Mouse (Mus musculus): Measurements from ENCODE around the gene Slc25a47. TPM values are rescaled to one million over a fixed set of nuclear protein-coding genes. Genes with fewer than 3 reads are reported as not detected.
A peak's percentile ranks its signal among the peaks of the same experiment; 100 is the strongest.

Slc25a47 gene
- polyA plus RNA-seq, 1 experiment from 2014 or later, result 10.1 TPM

- no peak overlapping the region for H3K4me2 ChIP-seq
- no peak for ATAC-seq (ENCODE audit: borderline replicate concordance, extremely low read depth, low FRiP score, low TSS enrichment)
- peaks cover 54% of the 10 kb centered on the region for H3K36me3 ChIP-seq
- H3K4me3 ChIP-seq, result no peak overlapping the region
- H3K4me1 ChIP-seq, result no peaks in the 10 kb centered on the region
- 62% methylated on average over 5 of the region's 5 CpGs for WGBS
- no peak overlapping the region for H3K9ac ChIP-seq
- H3K27me3 ChIP-seq, result no peaks in the 10 kb centered on the region
- H3K27ac ChIP-seq, result no peak overlapping the region
- no peaks in the 10 kb centered on the region for H3K9me3 ChIP-seq
Observed at GRCm38 (mm10) chr12:108873122-108873521, 37.3 kb downstream of the Slc25a47 start.

DNA sequence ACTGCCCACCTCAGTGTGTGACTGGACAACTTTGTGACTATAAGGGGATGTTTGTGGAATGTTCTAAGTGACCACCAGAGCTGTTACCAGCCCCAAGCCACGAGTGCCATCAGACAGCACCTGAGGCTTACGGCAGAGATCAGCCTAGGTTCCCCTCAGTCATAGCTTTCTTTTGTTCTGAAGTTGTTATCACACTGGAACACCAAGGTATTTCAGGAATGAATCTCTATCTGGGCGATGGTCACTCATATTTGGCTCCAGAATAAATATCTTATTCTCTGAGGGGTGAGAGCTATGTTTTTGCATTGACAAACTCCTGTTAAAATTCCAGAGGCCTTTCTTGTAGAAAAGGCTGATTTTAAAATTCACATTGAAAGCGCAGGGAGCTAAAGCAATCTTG is 43.3 kb downstream of the Slc25a47 start:
- no peak overlapping the region for H3K4me3 ChIP-seq
- H3K4me1 ChIP-seq, result no peaks in the 10 kb centered on the region
- no peak overlapping the region for H3K9ac ChIP-seq
- WGBS, result 83% methylated on average over 4 of the region's 4 CpGs
- ATAC-seq (ENCODE audit: borderline replicate concordance, extremely low read depth, low FRiP score, low TSS enrichment), result no peak
- H3K27ac ChIP-seq, result no peak overlapping the region
- no peak overlapping the region for H3K4me2 ChIP-seq
- peaks cover 55% of the 10 kb centered on the region for H3K36me3 ChIP-seq
- no peaks in the 10 kb centered on the region for H3K9me3 ChIP-seq
- no peaks in the 10 kb centered on the region for H3K27me3 ChIP-seq

DNA sequence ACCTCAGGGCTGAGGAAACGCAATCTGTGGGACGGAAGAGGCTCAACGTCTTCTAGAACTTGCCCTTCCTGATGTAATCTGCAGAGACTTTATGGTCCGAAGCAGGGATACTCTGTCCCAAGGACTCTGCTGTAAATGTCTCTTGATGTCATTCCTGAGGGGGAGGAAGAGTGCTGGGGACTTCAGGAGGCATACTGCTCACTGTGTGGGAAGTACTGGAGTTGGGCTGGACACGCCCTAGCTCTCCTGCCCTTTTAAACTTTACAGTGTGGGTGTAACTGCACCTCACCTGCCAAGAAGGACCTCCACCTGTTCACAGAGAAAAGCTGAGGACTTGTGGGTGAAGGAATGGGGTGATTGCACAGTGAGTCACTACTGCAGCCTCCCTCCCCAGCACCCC is 44.8 kb downstream of the Slc25a47 start:
- no peaks in the 10 kb centered on the region for H3K27me3 ChIP-seq
- peaks cover 53% of the 10 kb centered on the region for H3K36me3 ChIP-seq
- H3K9ac ChIP-seq, result no peak overlapping the region
- no peak overlapping the region for H3K27ac ChIP-seq
- WGBS, result 92% methylated on average over 5 of the region's 5 CpGs
- H3K4me1 ChIP-seq, result no peaks in the 10 kb centered on the region
- H3K4me2 ChIP-seq, result no peak overlapping the region
- no peaks in the 10 kb centered on the region for H3K9me3 ChIP-seq
- no peak overlapping the region for H3K4me3 ChIP-seq
- ATAC-seq (ENCODE audit: borderline replicate concordance, extremely low read depth, low FRiP score, low TSS enrichment), result no peak

DNA sequence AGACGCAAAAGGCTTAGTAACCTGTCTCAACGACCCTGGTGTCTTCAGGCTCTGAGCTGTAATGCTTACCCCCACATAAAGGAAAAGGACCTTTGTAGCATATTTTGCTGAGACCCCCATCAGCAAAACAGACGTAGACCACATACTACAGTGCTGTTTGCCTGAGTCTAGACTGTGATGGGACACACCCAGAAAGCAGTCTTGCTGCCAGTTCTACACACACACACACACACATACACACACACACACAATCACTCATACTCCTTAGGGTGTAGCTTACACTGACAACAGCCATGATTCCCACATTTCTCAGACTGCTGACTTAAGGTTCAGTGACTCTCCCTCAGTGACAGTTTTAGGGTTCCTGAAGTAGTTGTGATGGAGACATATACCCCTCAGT is 45.3 kb downstream of the Slc25a47 start:
- no peaks in the 10 kb centered on the region for H3K27me3 ChIP-seq
- WGBS, result 80% methylated on average over 3 of the region's 3 CpGs
- H3K9ac ChIP-seq, result no peak overlapping the region
- H3K4me2 ChIP-seq, result no peak overlapping the region
- peaks cover 55% of the 10 kb centered on the region for H3K36me3 ChIP-seq
- no peak overlapping the region for H3K27ac ChIP-seq
- no peaks in the 10 kb centered on the region for H3K4me1 ChIP-seq
- no peaks in the 10 kb centered on the region for H3K9me3 ChIP-seq
- no peak overlapping the region for H3K4me3 ChIP-seq
- no peak for ATAC-seq (ENCODE audit: borderline replicate concordance, extremely low read depth, low FRiP score, low TSS enrichment)

- H3K9me3 ChIP-seq, result no peaks in the 10 kb centered on the region
- WGBS, result 83% methylated on average over 8 of the region's 8 CpGs
- no peak for ATAC-seq (ENCODE audit: borderline replicate concordance, extremely low read depth, low FRiP score, low TSS enrichment)
- H3K9ac ChIP-seq, result no peak overlapping the region
- no peak overlapping the region for H3K27ac ChIP-seq
- no peak overlapping the region for H3K4me3 ChIP-seq
- H3K4me2 ChIP-seq, result no peak overlapping the region
- H3K4me1 ChIP-seq, result no peaks in the 10 kb centered on the region
- no peaks in the 10 kb centered on the region for H3K27me3 ChIP-seq
- H3K36me3 ChIP-seq, result peaks cover 68% of the 10 kb centered on the region
Observed at GRCm38 (mm10) chr12:108882776-108883175, 46.9 kb downstream of the Slc25a47 start.

- 84% methylated on average over 1 of the region's 1 CpGs for WGBS
- Histone ChIP-seq H3K27ac (no peak overlapping the region), H3K4me3 (no peak overlapping the region), H3K4me1 (no peaks in the 10 kb centered on the region), H3K9me3 (no peaks in the 10 kb centered on the region), H3K9ac (no peak overlapping the region), H3K4me2 (no peak overlapping the region), H3K36me3 (peaks cover 53% of the 10 kb centered on the region), H3K27me3 (no peaks in the 10 kb centered on the region)
- ATAC-seq (ENCODE audit: borderline replicate concordance, extremely low read depth, low FRiP score, low TSS enrichment), result no peak
Observed at GRCm38 (mm10) chr12:108885906-108886305, 50.1 kb downstream of the Slc25a47 start.

DNA sequence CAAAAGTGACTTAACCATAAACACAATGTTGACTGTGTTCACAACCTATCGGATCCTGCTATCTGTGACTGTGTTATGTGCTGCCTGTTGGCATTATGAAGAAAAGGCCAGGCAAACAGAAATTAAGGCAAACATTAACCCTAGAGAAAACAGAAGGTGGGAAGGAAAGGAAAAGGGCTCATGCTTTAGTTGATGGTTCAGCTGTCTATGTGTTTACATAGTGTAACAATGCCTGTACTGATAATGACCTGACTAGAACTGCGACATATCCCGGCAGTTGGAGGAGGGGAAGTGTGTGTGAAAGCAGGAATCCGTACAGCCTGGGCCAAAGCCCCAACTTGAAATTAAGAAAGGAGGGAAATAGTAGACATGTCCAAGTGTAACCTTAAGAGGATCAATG is 51.2 kb downstream of the Slc25a47 start:
- Histone ChIP-seq H3K9me3 (no peaks in the 10 kb centered on the region), H3K36me3 (peaks cover 51% of the 10 kb centered on the region), H3K27ac (no peak overlapping the region), H3K4me3 (no peak overlapping the region), H3K4me2 (no peak overlapping the region), H3K9ac (no peak overlapping the region), H3K27me3 (no peaks in the 10 kb centered on the region), H3K4me1 (no peaks in the 10 kb centered on the region)
- ATAC-seq (ENCODE audit: borderline replicate concordance, extremely low read depth, low FRiP score, low TSS enrichment), result no peak
- 58% methylated on average over 4 of the region's 4 CpGs for WGBS

DNA sequence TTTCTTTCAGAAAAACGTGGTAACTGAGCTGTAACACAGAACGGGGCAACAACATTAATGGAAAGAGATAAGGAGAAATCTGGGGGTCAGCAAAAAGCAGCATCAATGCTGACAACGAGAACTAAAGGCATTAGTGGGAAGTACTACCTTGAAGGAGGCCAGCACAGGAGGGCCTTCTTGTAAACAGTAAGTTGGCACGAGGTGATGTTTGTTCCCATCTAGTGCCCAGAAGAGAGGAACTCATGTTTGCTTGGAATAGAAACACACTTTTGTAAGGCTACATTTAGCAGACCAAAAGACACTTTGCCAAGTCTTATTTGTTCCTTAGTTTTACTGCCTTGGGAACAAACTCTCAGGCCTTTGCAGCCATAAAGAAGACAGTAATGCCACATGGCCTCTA is 52.8 kb downstream of the Slc25a47 start:
- peaks cover 37% of the 10 kb centered on the region for H3K36me3 ChIP-seq
- H3K4me1 ChIP-seq, result peaks cover 12% of the 10 kb centered on the region
- ATAC-seq (ENCODE audit: borderline replicate concordance, extremely low read depth, low FRiP score, low TSS enrichment), result no peak
- H3K27ac ChIP-seq, result no peak overlapping the region
- H3K9me3 ChIP-seq, result no peaks in the 10 kb centered on the region
- 59% methylated on average over 4 of the region's 4 CpGs for WGBS
- no peak overlapping the region for H3K9ac ChIP-seq
- no peaks in the 10 kb centered on the region for H3K27me3 ChIP-seq
- H3K4me2 ChIP-seq, result no peak overlapping the region
- H3K4me3 ChIP-seq, result no peak overlapping the region

DNA sequence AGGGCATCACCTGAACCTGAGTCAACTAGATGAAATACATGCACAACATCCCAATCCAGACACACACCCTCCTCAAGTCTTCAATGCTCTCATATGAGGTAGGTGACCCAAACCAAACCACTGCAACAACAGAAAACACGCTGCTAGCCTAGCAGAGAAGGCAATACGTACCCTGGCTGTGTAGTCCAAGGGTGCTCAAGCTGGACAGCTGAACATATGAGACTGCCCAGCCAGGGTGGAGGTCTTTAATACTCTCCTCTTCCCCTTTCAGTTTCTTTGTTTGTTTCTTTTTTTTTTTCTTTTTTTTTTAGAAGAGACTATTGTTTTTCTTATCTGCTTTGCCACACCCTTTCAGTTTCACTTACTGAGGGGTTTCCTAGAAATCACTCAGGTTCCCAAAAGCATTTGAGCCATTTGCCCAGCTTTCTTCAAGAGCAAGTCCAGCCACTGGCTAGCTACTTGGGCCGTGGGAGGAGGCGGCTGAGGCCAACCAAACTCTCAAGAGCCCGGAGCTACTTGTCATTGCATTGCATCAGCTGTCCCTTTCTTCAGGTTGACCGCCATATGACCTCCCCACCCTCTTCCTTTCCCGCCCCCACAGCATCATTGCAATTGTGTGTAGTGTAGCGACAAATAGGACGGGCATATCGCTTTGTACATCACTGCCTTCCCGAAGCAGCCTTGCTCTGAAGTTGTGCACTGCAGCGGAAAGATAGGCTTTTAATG is 57.3 kb downstream of the Slc25a47 start, which contains the start of gene Wdr25:
Gene Wdr25, plus strand, starts transcription at position 643 of the 726 bp plus-strand sequence.
- Histone ChIP-seq H3K9ac (peak within 1 kb of the TSS; percentile 73), H3K9me3 (no peaks in the 10 kb centered on the region), H3K4me2 (peak within 1 kb of the TSS; percentile 84), H3K4me3 (peak within 1 kb of the TSS; percentile 95), H3K27ac (no peak within 1 kb of the TSS; the same call in 1 of the 2 replicates), H3K4me1 (peaks cover 18% of the 10 kb centered on the region), H3K27me3 (no peaks in the 10 kb centered on the region), H3K36me3 (no peaks in the 10 kb centered on the region)
- WGBS, result 18% methylated on average over 12 of the region's 12 CpGs
- ATAC-seq (ENCODE audit: borderline replicate concordance, extremely low read depth, low FRiP score, low TSS enrichment), result no peak

GRCm38 (mm10) chr12:108893715-108894431 is 58.0 kb downstream of the Slc25a47 start, which contains the start of gene Wars:
Wars (minus strand) TSS chr12:108894174.
- Histone ChIP-seq H3K27ac (no peak within 1 kb of the TSS; the same call in 1 of the 2 replicates), H3K9ac (peak within 1 kb of the TSS; percentile 73), H3K4me1 (peaks cover 18% of the 10 kb centered on the region), H3K4me2 (peak within 1 kb of the TSS; percentile 84), H3K9me3 (no peaks in the 10 kb centered on the region), H3K36me3 (no peaks in the 10 kb centered on the region), H3K4me3 (peak within 1 kb of the TSS; percentile 95), H3K27me3 (no peaks in the 10 kb centered on the region)
- peak; percentile 100 for ATAC-seq (ENCODE audit: borderline replicate concordance, extremely low read depth, low FRiP score, low TSS enrichment)
- 2% methylated on average over 58 of the region's 58 CpGs for WGBS

GRCm38 (mm10) chr12:108894432-108894816 is 58.6 kb downstream of the Slc25a47 start:
- WGBS, result under 1% methylated on average over 7 of the region's 7 CpGs
- peak; percentile 24; the same call in 1 of the 2 replicates for ATAC-seq (ENCODE audit: borderline replicate concordance, extremely low read depth, low FRiP score, low TSS enrichment)
- Histone ChIP-seq H3K36me3 (no peaks in the 10 kb centered on the region), H3K9ac (peak overlapping the region; percentile 73), H3K27ac (no peak overlapping the region; the same call in 1 of the 2 replicates), H3K4me1 (peaks cover 18% of the 10 kb centered on the region), H3K4me3 (peak overlapping the region; percentile 95), H3K4me2 (peak overlapping the region; percentile 84), H3K9me3 (no peaks in the 10 kb centered on the region), H3K27me3 (no peaks in the 10 kb centered on the region)

DNA sequence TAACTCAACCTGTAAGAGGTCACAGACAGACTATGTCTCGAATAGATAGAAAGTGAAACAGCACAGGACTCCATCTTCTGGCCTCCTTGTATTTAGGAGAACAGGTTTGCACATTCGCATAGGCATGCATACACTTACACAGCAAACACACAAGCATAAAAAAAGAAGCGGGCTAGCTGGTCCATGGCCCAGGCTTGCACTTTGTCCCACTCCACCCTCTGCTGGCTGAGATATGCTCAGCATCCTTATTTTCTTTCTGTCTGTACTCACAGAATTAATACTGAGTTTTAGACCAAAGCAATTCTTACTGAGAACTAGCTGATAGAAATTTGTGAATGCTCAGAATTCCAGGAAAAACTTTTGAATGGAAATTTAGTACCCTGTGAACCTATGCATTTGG is 60.2 kb downstream of the Slc25a47 start:
- ATAC-seq (ENCODE audit: borderline replicate concordance, extremely low read depth, low FRiP score, low TSS enrichment), result no peak
- Histone ChIP-seq H3K4me2 (no peak overlapping the region), H3K27ac (no peak overlapping the region), H3K36me3 (no peaks in the 10 kb centered on the region), H3K9me3 (no peaks in the 10 kb centered on the region), H3K9ac (no peak overlapping the region), H3K27me3 (no peaks in the 10 kb centered on the region), H3K4me1 (peaks cover 19% of the 10 kb centered on the region), H3K4me3 (no peak overlapping the region)
- 56% methylated on average over 3 of the region's 3 CpGs for WGBS
